Mouse (Mus musculus) thymus, adult 2 months (tissue): ENCODE data around the gene Cdk2. TPM values are rescaled to one million over a fixed set of nuclear protein-coding genes. Genes with fewer than 3 reads are reported as not detected.
A peak's percentile ranks its signal among the peaks of the same experiment; 100 is the strongest.

Source experiments
- DNase-seq: peaks from one replicate; pipeline ENCODE4 v3.0.0; 2021
- H3K27ac ChIP-seq: fragments of 200-500 bp; 2 replicates; pipeline ENCODE4 v1.5.1; 2012; ENCODE audit warnings: low read length, control low read depth; ENCODE audit not compliant: control insufficient read depth, insufficient read depth
- H3K27me3 ChIP-seq: fragments of 200-500 bp; 2 replicates; pipeline ENCODE4 v1.6.1; 2012; ENCODE audit warnings: mild to moderate bottlenecking, low read length, moderate library complexity, mixed read lengths; ENCODE audit not compliant: control insufficient read depth, insufficient read depth
- H3K36me3 ChIP-seq: fragments of 200-500 bp; 2 replicates; pipeline ENCODE4 v1.6.1; 2012; ENCODE audit warnings: mild to moderate bottlenecking, low read length, moderate library complexity; ENCODE audit not compliant: control insufficient read depth, insufficient read depth
- H3K4me1 ChIP-seq: fragments of 200-500 bp; replicated peaks from 2 replicates; pipeline ENCODE4 v1.6.1; 2012; ENCODE audit warnings: low read length; ENCODE audit not compliant: control insufficient read depth, insufficient read depth
- H3K4me3 ChIP-seq: fragments of 200-500 bp; 2 replicates; pipeline ENCODE4 v1.5.1; 2012; ENCODE audit warnings: mild to moderate bottlenecking, low read length, control low read depth, moderate library complexity; ENCODE audit not compliant: control insufficient read depth, insufficient read depth
- CTCF ChIP-seq: fragments of 200-500 bp; IDR thresholded peaks from 2 replicates; pipeline ENCODE4 v1.5.1; 2012; ENCODE audit warnings: mild to moderate bottlenecking, control low read depth, low read length, moderate library complexity, borderline replicate concordance; ENCODE audit not compliant: control insufficient read depth, poor library complexity, insufficient read depth; ENCODE audit errors: extremely low read depth
- POLR2A ChIP-seq: fragments of 200-500 bp; IDR thresholded peaks from 2 replicates; pipeline ENCODE4 v1.6.1; 2012; ENCODE audit warnings: mild to moderate bottlenecking, low read length, control low read depth, moderate library complexity; ENCODE audit not compliant: control insufficient read depth, poor library complexity, insufficient read depth; ENCODE audit errors: extremely low read depth
- WGBS: fragments of 180-500 bp; shearing (Covaris S2); methylation state at CpG from one replicate; pipeline ENCODE4 v1.1.7; 2018; 5-methylcytosine and 5-hydroxymethylcytosine counted together
- polyA plus RNA-seq: library from polyadenylated mRNA; depleted of rRNA; stranded (reverse); fragments of >200 nt; gene quantifications from 2 replicates; pipeline ENCODE4 v1.2.3, GENCODE M21; 2012; rRNA removed

The Cdk2 gene
- polyA plus RNA-seq = 87.6 and 100 TPM in 2 replicates

DNA sequence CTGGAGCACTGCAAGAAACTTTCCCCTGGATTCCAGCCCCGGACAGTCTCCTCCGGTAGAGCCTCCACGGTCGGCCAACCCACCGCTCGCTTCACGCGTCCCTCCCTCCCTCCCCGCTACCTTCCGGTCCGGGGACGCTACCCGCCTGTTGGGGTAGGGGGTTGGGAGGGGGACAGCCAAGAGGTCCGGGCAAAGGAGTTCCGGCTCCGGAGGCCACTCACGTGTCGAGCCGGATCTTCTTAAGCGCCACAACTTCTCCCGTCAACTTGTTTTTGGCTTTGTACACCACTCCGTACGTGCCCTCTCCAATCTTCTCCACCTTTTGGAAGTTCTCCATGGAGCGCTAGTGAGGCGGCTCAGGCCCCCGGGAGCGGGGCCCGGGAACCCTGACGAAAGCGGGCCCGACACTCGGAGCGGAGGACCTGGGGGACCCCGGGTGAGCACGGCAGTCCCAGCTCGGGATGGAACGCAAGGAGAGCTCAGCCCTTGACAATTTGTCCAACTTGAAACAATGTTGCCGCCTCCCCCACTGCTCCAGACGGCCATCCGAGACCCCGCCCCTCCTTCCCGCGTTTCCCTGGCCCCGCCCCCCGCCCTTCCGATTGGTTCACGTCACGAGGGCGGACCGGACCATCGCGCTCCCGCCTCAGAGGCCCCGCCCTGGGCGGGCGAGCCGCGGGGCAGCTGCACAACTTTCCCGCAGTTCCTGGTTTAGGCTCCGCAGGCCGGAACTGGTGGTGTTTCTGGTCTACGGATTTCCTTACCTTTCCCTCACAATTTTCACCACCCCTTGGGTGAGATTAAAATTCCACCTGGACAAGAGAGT lies at the start of gene Cdk2:
Cdk2 (minus strand) TSS at position 541 of the 826 bp plus-strand sequence.
- DNase-seq = peak; percentile 93
- peak; percentile 73 for TF ChIP-seq POLR2A
- no peak for TF ChIP-seq CTCF
- H3K27me3 ChIP-seq = no peaks in the 10 kb centered on the region
- H3K4me3 ChIP-seq = peak within 1 kb of the TSS; percentile 80
- peak within 1 kb of the TSS; percentile 63 for H3K27ac ChIP-seq
- H3K36me3 ChIP-seq = peaks cover 20% of the 10 kb centered on the region
- WGBS = under 1% methylated on average over 60 of the region's 62 CpGs
- peaks cover 8% of the 10 kb centered on the region for H3K4me1 ChIP-seq

DNA sequence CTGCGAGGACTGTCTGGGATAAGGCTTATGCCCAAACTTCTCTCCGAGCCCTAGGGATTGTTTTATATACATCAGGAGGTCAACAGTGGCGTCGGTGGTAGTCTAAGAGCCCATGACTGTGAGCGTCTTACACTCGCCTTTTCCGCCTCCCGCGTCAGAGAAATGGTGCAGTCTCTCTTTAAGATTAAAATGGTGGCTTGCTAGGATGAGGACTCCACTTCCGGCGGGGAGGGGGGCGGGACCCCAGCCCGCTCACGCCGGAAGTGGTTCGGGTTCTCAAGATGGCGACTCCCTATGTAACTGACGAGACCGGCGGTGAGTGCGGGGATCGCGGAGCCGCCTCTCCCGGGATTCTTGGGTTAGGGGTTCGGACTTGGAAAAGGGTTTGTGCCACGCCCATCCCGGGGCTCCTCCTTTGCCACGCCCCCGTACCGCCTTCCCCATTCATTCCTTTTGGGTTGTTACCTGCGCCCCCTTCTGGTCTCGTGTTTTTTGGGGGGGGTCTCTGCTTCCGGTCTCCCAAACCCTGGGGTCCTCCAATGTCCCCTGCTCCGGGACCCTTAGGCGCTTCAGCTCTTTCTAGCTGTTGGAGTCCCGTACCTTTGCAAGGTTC lies 43.5 kb upstream of the Cdk2 start:
- Histone ChIP-seq H3K4me3 (peak overlapping the region; percentile 88), H3K36me3 (peaks cover 7% of the 10 kb centered on the region), H3K27ac (peak overlapping the region; percentile 99), H3K4me1 (peaks cover 10% of the 10 kb centered on the region), H3K27me3 (no peaks in the 10 kb centered on the region)
- under 1% methylated on average over 37 of the region's 37 CpGs for WGBS
- DNase-seq = peak; percentile 80
- TF ChIP-seq CTCF (peak; percentile 51; the same call in 1 of the 2 replicates), POLR2A (peak; percentile 67; the same call in 1 of the 2 replicates)

DNA sequence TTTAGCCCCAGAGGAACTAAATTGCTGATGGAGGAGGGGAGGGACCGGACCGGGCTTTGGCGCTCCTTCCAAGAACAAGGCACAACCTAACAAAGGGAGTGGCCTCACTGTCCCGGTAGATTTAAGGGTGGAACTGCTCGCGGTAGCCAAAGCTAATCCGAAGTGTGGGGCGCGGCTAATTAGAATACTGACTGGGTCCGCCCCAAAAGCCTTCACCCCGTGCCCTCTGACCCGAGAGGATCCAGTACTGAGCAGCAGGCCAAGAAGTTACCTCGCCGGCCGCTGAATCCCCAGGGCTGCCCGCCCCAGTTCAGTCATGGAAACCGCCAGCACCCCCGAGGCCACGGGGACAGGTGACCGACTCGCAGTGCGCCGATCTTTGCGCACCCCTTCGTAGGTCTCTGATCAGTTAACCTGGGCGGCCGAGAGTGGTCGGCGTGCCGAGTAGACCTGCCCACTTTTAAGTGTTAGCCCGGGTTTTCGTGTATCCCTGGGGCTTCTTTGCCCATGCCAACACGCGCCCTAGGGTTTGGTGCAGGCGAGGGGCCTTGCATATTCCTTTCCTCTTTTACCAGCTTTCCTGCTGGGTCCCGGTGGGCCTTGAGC lies 42.9 kb upstream of the Cdk2 start, which contains the start of gene Pym1:
Pym1 (plus strand) TSS at position 244 of the 606 bp plus-strand sequence.
- Histone ChIP-seq H3K4me3 (peak within 1 kb of the TSS; percentile 88), H3K4me1 (peaks cover 10% of the 10 kb centered on the region), H3K36me3 (peaks cover 5% of the 10 kb centered on the region; the same call in 1 of the 2 replicates), H3K27ac (peak within 1 kb of the TSS; percentile 99), H3K27me3 (no peaks in the 10 kb centered on the region)
- no peak; the same call in none of the 2 replicates for TF ChIP-seq POLR2A
- no peak for TF ChIP-seq CTCF
- WGBS = under 1% methylated on average over 36 of the region's 36 CpGs
- peak; percentile 67 for DNase-seq

DNA sequence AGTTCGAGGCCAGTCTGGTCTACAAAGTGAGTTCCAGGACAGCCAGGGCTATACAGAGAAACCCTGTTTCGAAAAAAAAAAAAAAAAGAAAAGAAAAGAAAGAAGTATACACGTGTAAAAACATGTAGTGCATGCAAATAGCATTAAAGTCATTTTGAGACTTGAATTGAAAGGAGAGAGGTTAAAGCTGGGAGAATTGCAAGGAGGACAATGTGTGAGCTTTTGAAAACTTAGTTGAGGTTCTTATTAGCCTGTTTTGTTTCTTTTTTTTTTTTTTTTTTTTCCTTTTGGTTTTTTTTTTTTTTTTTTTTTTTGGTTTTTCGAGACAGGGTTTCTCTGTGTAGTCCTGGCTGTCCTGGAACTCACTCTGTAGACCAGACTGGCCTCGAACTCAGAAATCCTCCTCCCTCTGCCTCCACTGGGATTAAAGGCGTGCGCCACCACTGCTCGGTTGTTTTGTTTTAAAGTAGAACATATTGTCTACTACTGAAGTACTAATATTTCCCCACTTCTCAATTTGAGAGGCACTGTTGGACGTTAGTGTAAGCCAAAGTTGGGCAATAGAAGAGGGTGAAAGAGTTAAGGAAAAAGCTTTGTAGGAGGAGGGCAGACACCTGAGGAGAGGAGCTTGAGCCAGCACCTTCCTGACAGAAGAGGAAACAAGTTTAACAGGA lies 42.3 kb upstream of the Cdk2 start:
- peak overlapping the region; percentile 99 for H3K27ac ChIP-seq
- H3K36me3 ChIP-seq = peaks cover 2% of the 10 kb centered on the region; the same call in 1 of the 2 replicates
- no peaks in the 10 kb centered on the region for H3K27me3 ChIP-seq
- H3K4me1 ChIP-seq = peaks cover 10% of the 10 kb centered on the region
- TF ChIP-seq CTCF (no peak), POLR2A (no peak)
- peak overlapping the region; percentile 88 for H3K4me3 ChIP-seq
- DNase-seq = no peak
- WGBS = 20% methylated on average over 9 of the region's 9 CpGs

DNA sequence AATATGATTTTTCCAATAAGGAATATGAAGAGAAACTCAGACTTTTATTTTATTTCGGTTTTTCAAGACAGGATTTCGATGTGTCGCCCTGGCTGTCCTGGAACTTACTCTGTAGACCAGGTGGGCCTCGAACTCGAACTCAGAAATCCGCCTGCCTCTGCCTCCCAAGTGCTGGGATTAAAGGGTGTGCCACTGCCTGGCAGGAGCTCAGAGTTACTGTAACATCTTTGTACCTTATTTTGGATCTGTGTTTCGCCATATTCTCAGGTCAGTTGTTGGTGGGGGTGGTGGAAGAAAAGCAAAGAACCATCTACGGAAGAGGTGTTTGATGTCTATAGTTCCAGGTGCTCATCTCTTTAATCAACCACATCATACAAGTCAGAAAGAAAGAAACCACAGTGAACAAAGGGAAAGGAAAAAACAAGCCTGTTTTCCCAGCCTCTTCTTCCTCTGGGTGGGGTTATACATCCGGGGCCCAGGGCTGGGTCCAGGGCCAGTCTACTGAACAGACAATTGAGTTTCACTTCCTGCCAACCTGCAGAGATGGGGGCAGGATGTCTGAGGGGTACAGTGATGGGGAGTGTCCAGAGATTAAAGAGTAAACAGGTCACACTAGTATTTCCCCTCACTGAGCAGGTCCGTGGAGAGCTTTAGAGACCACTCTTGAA lies 41.2 kb upstream of the Cdk2 start:
- TF ChIP-seq CTCF (no peak), POLR2A (peak; percentile 38; the same call in 1 of the 2 replicates)
- peak; percentile 86 for DNase-seq
- Histone ChIP-seq H3K4me1 (peaks cover 10% of the 10 kb centered on the region), H3K36me3 (no peaks in the 10 kb centered on the region), H3K27me3 (no peaks in the 10 kb centered on the region), H3K4me3 (peak overlapping the region; percentile 67), H3K27ac (peak overlapping the region; percentile 100)
- 23% methylated on average over 10 of the region's 10 CpGs for WGBS
